Mouse (Mus musculus) lung, postnatal 0 days (tissue): Measurements from ENCODE around the gene Sash1. TPM values are rescaled to one million over a fixed set of nuclear protein-coding genes. Genes with fewer than 3 reads are reported as not detected.
A peak's percentile ranks its signal among the peaks of the same experiment; 100 is the strongest.

Experiments
- ATAC-seq: fragments of 200-750 bp; cut with Nextera tagmentation; 2 replicates; pipeline ENCODE4 v1.8.0; 2017; ENCODE audit warnings: moderate library complexity
- DNase-seq: peaks from one replicate; pipeline ENCODE4 v3.0.0-alpha.2; 2016; ENCODE audit warnings: low spot score
- H3K27ac ChIP-seq: fragments of 300-500 bp; sonication (generic); 2 replicates; pipeline ENCODE4 v1.5.1; 2014; ENCODE audit warnings: antibody characterized with exemption, mild to moderate bottlenecking, low read length, mixed read lengths
- H3K27me3 ChIP-seq: fragments of 300-500 bp; sonication (generic); replicated peaks from 2 replicates; pipeline ENCODE4 v1.6.1; 2014; ENCODE audit warnings: low read length, mixed read lengths; ENCODE audit not compliant: insufficient read depth
- H3K36me3 ChIP-seq: fragments of 300-500 bp; sonication (generic); 2 replicates; pipeline ENCODE4 v1.6.1; 2014; ENCODE audit warnings: low read length, mixed read lengths; ENCODE audit not compliant: insufficient read depth
- H3K4me1 ChIP-seq: fragments of 300-500 bp; sonication (generic); 2 replicates; pipeline ENCODE4 v1.6.1; 2014; ENCODE audit warnings: antibody characterized with exemption, low read depth, low read length, mixed read lengths; ENCODE audit not compliant: insufficient read depth
- H3K4me2 ChIP-seq: fragments of 300-500 bp; sonication (generic); replicated peaks from 2 replicates; pipeline ENCODE4 v1.6.1; 2014; ENCODE audit warnings: low read depth, mild to moderate bottlenecking, low read length, moderate library complexity, mixed read lengths
- H3K4me3 ChIP-seq: fragments of 300-500 bp; sonication (generic); 2 replicates; pipeline ENCODE4 v1.5.1; 2014; ENCODE audit warnings: low read depth, low read length
- H3K9ac ChIP-seq: fragments of 300-500 bp; sonication (generic); replicated peaks from 2 replicates; pipeline ENCODE4 v1.6.1; 2014; ENCODE audit warnings: low read depth, mild to moderate bottlenecking
- H3K9me3 ChIP-seq: fragments of 300-500 bp; sonication (generic); 2 replicates; pipeline ENCODE4 v1.6.1; 2016; ENCODE audit warnings: low read length, mixed read lengths
- CTCF ChIP-seq: IDR thresholded peaks from 2 replicates; pipeline ENCODE4 v1.5.1; 2016; ENCODE audit warnings: antibody characterized with exemption, mild to moderate bottlenecking
- EP300 ChIP-seq: IDR thresholded peaks from 2 replicates; pipeline ENCODE4 v1.6.1; 2016; ENCODE audit warnings: antibody characterized with exemption, mild to moderate bottlenecking, control low read depth
- WGBS: fragments of 180-500 bp; shearing (Covaris S2); extraction: QIAGEN DNeasy Blood & Tissue Kit; methylation state at CpG from one replicate; pipeline ENCODE4 v1.1.7; 2014; 5-methylcytosine and 5-hydroxymethylcytosine counted together
- polyA plus RNA-seq: library from polyadenylated mRNA; unstranded; fragments of >200 nt; fragmentation: Nextera tagmentation; extraction: Ambion mirVana; gene quantifications from 2 replicates; pipeline ENCODE4 v1.2.1, GENCODE M21; 2015

Sash1 gene
- polyA plus RNA-seq, 1 experiment from 2014 or later: 10.1 TPM

DNA sequence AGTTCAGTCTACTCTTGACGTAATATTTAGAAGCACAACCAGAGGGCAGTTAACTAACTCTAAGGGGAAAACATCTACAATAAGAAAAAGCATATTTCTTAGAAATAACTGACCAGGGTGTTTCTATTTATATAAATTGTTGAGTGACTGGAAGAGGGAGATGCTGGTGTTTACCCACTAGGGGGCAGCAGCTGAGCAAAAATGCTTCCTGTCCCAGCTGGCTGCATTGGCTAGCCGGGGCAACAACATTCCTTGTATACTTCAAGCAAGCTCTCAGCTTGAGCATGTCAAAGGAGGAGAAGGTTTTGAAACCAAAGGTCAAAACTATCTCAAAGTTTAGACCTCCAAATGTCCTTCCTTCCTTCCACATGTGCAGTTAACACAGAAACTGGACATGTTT is 143.0 kb downstream of the Sash1 start:
- no peak overlapping the region for H3K4me3 ChIP-seq
- WGBS: 32% methylated on average over 2 of the region's 2 CpGs
- ATAC-seq (peak; percentile 79), DNase-seq (peak; percentile 89)
- H3K4me1 ChIP-seq: no peaks in the 10 kb centered on the region
- H3K9me3 ChIP-seq: no peaks in the 10 kb centered on the region
- no peak for TF ChIP-seq EP300
- TF ChIP-seq CTCF: peak; percentile 81
- no peak overlapping the region for H3K27ac ChIP-seq
- H3K36me3 ChIP-seq: peaks cover 48% of the 10 kb centered on the region
- H3K27me3 ChIP-seq: no peaks in the 10 kb centered on the region
- H3K9ac ChIP-seq: no peak overlapping the region
- no peak overlapping the region for H3K4me2 ChIP-seq

DNA sequence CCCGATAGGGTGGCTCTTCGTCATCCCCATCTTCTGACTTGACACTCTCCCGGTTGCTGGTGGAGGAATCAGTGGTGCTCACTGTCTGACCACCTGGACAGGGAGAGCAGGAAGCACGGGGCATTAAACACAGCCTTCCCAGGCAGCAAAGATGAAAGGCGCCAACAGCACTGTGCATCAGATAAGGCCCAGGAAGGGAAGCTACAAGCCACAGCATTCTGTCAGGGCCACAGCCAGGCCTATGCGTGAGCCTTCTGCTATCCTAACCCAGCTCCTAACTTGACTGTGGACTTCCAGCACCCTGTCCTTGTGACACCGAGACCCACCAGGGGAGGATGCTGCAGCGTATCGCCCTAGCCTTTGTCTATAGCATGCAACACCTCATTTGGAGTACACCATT is 144.4 kb downstream of the Sash1 start:
- TF ChIP-seq CTCF (no peak), EP300 (no peak)
- DNase-seq: no peak
- Histone ChIP-seq H3K4me2 (no peak overlapping the region), H3K9me3 (no peaks in the 10 kb centered on the region), H3K4me1 (no peaks in the 10 kb centered on the region), H3K27ac (no peak overlapping the region), H3K9ac (no peak overlapping the region), H3K36me3 (peaks cover 50% of the 10 kb centered on the region), H3K4me3 (no peak overlapping the region), H3K27me3 (no peaks in the 10 kb centered on the region)
- 70% methylated on average over 9 of the region's 9 CpGs for WGBS
- no peak for ATAC-seq

DNA sequence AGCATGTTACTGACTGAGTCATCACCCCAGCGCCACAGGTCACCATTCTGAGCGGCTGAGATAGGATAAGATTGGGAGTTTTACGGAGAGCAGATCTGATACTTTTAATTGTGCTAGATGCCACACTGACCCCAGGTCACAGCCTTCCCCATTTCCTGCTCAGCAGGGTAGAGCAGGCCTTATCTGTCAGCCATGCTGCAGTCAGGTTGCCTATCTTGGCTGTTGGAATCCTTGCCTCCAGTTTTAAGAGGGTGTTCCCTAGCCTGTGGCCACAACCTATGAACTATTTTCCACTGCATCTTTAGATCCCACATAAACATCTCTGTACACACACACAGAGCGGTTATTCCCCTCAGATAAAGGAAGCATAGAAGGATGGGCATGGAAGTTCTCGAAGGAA is 145.1 kb downstream of the Sash1 start:
- Histone ChIP-seq H3K27ac (no peak overlapping the region), H3K4me3 (no peak overlapping the region), H3K36me3 (peaks cover 54% of the 10 kb centered on the region), H3K27me3 (no peaks in the 10 kb centered on the region), H3K9ac (no peak overlapping the region), H3K4me2 (no peak overlapping the region), H3K9me3 (no peaks in the 10 kb centered on the region), H3K4me1 (no peaks in the 10 kb centered on the region)
- WGBS: 81% methylated on average over 5 of the region's 5 CpGs
- TF ChIP-seq CTCF (no peak), EP300 (no peak)
- ATAC-seq: no peak
- DNase-seq: no peak

DNA sequence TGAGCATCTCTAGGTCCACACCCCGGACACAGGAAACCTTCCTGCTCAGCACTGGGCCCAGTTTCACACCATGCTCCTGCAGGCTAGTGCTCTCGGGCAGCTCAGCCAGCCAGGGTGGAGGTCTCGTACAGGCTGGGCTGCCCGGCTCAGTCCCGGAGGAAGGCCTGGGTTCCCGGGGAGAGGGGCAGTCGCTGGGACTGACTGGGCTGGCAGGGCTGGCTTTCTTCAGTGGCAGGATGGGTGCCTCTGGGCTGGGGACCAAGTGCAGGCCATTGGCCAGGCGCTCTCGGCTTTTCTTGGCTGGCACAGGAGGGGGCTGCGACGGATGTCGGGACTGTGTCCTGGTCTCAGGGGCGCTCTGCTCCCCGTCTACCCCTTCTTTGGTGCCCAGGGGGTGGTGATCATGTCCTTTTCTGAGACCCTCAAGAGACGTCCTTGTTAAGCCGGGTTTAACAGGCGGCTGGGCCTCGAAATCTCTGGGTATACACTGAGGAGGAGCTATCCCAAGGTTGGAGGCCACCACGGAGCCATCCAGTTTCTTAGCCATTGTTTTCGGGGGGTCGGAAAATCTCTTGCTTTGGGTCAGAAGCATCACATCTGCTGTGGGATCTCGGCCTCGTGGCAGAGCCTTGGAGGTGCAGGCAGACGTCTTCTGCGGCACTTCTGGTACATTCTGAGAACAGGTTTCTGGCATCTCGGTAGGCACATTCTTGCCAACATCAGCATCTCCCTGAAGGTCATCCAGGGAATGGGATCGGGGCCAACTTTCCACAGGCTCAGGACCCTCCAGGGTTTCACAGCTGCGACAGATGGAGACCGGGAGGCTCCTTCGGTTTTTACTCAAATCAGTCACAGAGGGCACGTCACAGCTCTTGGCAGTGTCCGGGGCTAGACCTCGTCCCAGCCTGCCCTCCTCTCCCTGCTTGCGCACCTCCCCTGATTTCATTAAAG is 156.2 kb downstream of the Sash1 start:
- ATAC-seq (no peak), DNase-seq (no peak)
- H3K9ac ChIP-seq: no peak overlapping the region
- H3K4me1 ChIP-seq: no peaks in the 10 kb centered on the region
- no peaks in the 10 kb centered on the region for H3K9me3 ChIP-seq
- no peak overlapping the region for H3K27ac ChIP-seq
- no peak overlapping the region for H3K4me2 ChIP-seq
- H3K27me3 ChIP-seq: no peaks in the 10 kb centered on the region
- peaks cover 61% of the 10 kb centered on the region for H3K36me3 ChIP-seq
- no peak overlapping the region for H3K4me3 ChIP-seq
- 87% methylated on average over 33 of the region's 34 CpGs for WGBS
- no peak for TF ChIP-seq EP300
- TF ChIP-seq CTCF: no peak

DNA sequence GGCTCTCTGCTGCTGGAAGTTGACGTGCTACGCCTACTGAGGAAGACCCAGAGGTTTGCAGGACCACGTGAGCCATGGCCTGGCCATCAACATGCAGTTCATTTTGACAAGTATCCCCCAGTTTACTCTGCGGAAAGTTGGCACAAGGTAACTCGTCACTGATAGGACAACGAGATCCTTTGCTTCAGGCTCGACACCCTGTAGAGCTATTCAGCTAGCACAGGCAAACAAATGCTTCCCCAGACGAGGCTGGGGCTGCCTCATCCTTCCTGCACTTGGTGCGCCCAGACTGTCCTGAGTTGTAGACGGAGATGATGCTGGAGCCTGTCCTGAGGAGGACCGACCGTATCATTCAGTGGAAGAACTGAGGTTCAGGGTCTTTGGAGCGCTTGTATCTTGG is 166.5 kb downstream of the Sash1 start:
- Histone ChIP-seq H3K27ac (no peak overlapping the region), H3K27me3 (no peaks in the 10 kb centered on the region), H3K4me3 (no peak overlapping the region), H3K4me1 (no peaks in the 10 kb centered on the region), H3K36me3 (peaks cover 3% of the 10 kb centered on the region; the same call in 1 of the 2 replicates), H3K4me2 (no peak overlapping the region), H3K9ac (no peak overlapping the region), H3K9me3 (no peaks in the 10 kb centered on the region)
- 65% methylated on average over 13 of the region's 13 CpGs for WGBS
- TF ChIP-seq CTCF (no peak), EP300 (no peak)
- ATAC-seq (no peak), DNase-seq (no peak)

DNA sequence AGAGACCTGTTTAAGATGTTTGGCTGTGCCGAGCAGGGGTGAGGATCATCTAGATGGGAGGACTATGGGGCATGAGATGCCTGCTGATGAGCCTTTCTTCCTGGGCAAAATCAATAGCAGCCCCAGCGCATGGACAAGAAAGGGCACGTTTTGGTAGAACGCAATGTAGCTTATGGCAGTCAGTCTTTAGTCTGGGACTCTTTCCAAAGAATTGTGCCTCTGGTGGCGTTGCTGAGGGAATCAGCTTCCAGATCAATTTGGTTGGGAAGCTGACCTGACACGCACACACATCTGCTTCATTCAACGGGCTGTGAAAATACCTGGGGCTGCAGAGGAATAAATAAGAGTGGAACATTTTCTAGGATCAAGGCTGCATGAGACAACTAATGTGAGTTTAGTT is 167.0 kb downstream of the Sash1 start:
- no peaks in the 10 kb centered on the region for H3K4me1 ChIP-seq
- no peak overlapping the region for H3K9ac ChIP-seq
- no peaks in the 10 kb centered on the region for H3K9me3 ChIP-seq
- no peaks in the 10 kb centered on the region for H3K27me3 ChIP-seq
- ATAC-seq: no peak
- no peak overlapping the region for H3K27ac ChIP-seq
- DNase-seq: no peak
- H3K4me2 ChIP-seq: no peak overlapping the region
- peaks cover 3% of the 10 kb centered on the region; the same call in 1 of the 2 replicates for H3K36me3 ChIP-seq
- H3K4me3 ChIP-seq: no peak overlapping the region
- TF ChIP-seq EP300: no peak
- no peak for TF ChIP-seq CTCF
- 83% methylated on average over 7 of the region's 7 CpGs for WGBS
